Mouse (Mus musculus) heart, embryonic 11.5 days (tissue): ENCODE data around the gene Fermt3. TPM values are rescaled to one million over a fixed set of nuclear protein-coding genes. Genes with fewer than 3 reads are reported as not detected.

Experiments
- ATAC-seq: fragments of 200-750 bp; cut with Nextera tagmentation; replicated peaks from 2 replicates; pipeline ENCODE4 v1.8.0; 2017; ENCODE audit warnings: moderate library complexity; ENCODE audit not compliant: insufficient number of reproducible peaks, low FRiP score, low TSS enrichment
- H3K27ac ChIP-seq: fragments of 300-500 bp; sonication (generic); 2 replicates; pipeline ENCODE4 v1.5.1; 2014; ENCODE audit warnings: mild to moderate bottlenecking, low read depth, low read length
- H3K27me3 ChIP-seq: fragments of 300-500 bp; sonication (generic); 2 replicates; pipeline ENCODE4 v1.6.1; 2014; ENCODE audit warnings: mild to moderate bottlenecking, low read length, mixed read lengths; ENCODE audit not compliant: control insufficient read depth, insufficient read depth
- H3K36me3 ChIP-seq: fragments of 300-500 bp; sonication (generic); 2 replicates; pipeline ENCODE4 v1.6.1; 2014; ENCODE audit warnings: mild to moderate bottlenecking, low read length, moderate library complexity, mixed read lengths; ENCODE audit not compliant: control insufficient read depth, insufficient read depth
- H3K4me1 ChIP-seq: fragments of 300-500 bp; sonication (generic); 2 replicates; pipeline ENCODE4 v1.6.1; 2014; ENCODE audit warnings: low read length; ENCODE audit not compliant: control insufficient read depth, insufficient read depth
- H3K4me2 ChIP-seq: fragments of 300-500 bp; sonication (generic); 2 replicates; pipeline ENCODE4 v1.6.1; 2014; ENCODE audit warnings: mild to moderate bottlenecking, moderate library complexity
- H3K4me3 ChIP-seq: fragments of 300-500 bp; sonication (generic); 2 replicates; pipeline ENCODE4 v1.5.1; 2014; ENCODE audit warnings: low read depth, low read length
- H3K9ac ChIP-seq: fragments of 300-500 bp; sonication (generic); 2 replicates; pipeline ENCODE4 v1.6.1; 2014; ENCODE audit warnings: mild to moderate bottlenecking, low read depth, low read length, moderate library complexity
- H3K9me3 ChIP-seq: fragments of 300-500 bp; sonication (generic); replicated peaks from 2 replicates; pipeline ENCODE4 v1.6.1; 2016; ENCODE audit warnings: low read length; ENCODE audit not compliant: control insufficient read depth
- WGBS: fragments of 180-500 bp; shearing (Covaris S2); extraction: QIAGEN DNeasy Blood & Tissue Kit; methylation state at CpG from one replicate; pipeline ENCODE4 v1.1.7; 2014; ENCODE audit not compliant: insufficient replicate concordance; 5-methylcytosine and 5-hydroxymethylcytosine counted together
- polyA plus RNA-seq: library from polyadenylated mRNA; unstranded; fragments of >200 nt; fragmentation: Nextera tagmentation; extraction: Ambion mirVana; gene quantifications from 2 replicates; pipeline ENCODE4 v1.2.1, GENCODE M21; 2014

The Fermt3 gene
- polyA plus RNA-seq, 1 experiment from 2014 or later = 11.9 TPM

GRCm38 (mm10) chr19:6949951-6950350, 69.3 kb downstream of the Fermt3 start:
- H3K4me2 ChIP-seq = peak overlapping the region; percentile 94
- peaks cover 22% of the 10 kb centered on the region for H3K4me1 ChIP-seq
- H3K4me3 ChIP-seq = peak overlapping the region; percentile 70
- H3K9me3 ChIP-seq = no peaks in the 10 kb centered on the region
- peak overlapping the region; percentile 96; the same call in 1 of the 2 replicates for H3K27ac ChIP-seq
- H3K9ac ChIP-seq = peak overlapping the region; percentile 83; the same call in 1 of the 2 replicates
- no peak for ATAC-seq
- 0 out of 2 replicates have a peak, but pooled peaks cover 3% of the 10 kb centered on the region for H3K36me3 ChIP-seq
- no peaks in the 10 kb centered on the region for H3K27me3 ChIP-seq
- WGBS = 58% methylated on average over 5 of the region's 5 CpGs

GRCm38 (mm10) chr19:6949532-6949931, 69.7 kb downstream of the Fermt3 start:
- Histone ChIP-seq H3K9ac (0 out of 2 replicates have a peak overlapping the region, but pooled peaks have one; percentile 12), H3K36me3 (no peaks in the 10 kb centered on the region), H3K27me3 (no peaks in the 10 kb centered on the region), H3K4me2 (no peak overlapping the region), H3K4me3 (no peak overlapping the region), H3K27ac (no peak overlapping the region), H3K9me3 (no peaks in the 10 kb centered on the region), H3K4me1 (peaks cover 20% of the 10 kb centered on the region)
- WGBS = 85% methylated on average over 5 of the region's 5 CpGs
- ATAC-seq = no peak

Other genes with a start within 250 kb of the Fermt3 start
- gene Rps6ka4, start 178.8 kb downstream of the Fermt3 start, polyA plus RNA-seq = 11.1 and 11.7 TPM in 2 replicates
- 0.15 and 0.84 TPM in 2 replicates for gene Ccdc88b, start 161.3 kb downstream of the Fermt3 start, polyA plus RNA-seq
- gene Trmt112, start 109.8 kb downstream of the Fermt3 start, polyA plus RNA-seq = 91.5 and 97.8 TPM in 2 replicates
- gene Prdx5, start 109.4 kb downstream of the Fermt3 start, polyA plus RNA-seq = 143 and 150 TPM in 2 replicates
- 9.0 and 10.5 TPM in 2 replicates for gene Esrra, start 97.7 kb downstream of the Fermt3 start, polyA plus RNA-seq
- 1.9 and 3.9 TPM in 2 replicates for gene Catsperz, start 94.1 kb downstream of the Fermt3 start, polyA plus RNA-seq
- gene Kcnk4, start 85.0 kb downstream of the Fermt3 start, polyA plus RNA-seq = 0.17 and 0.46 TPM in 2 replicates
- 54.9 and 55.7 TPM in 2 replicates for gene Bad, start 77.6 kb downstream of the Fermt3 start, polyA plus RNA-seq
- 22.4 and 23.7 TPM in 2 replicates for gene Gpr137, start 77.0 kb downstream of the Fermt3 start, polyA plus RNA-seq
- gene Ppp1r14b, start 44.5 kb downstream of the Fermt3 start, polyA plus RNA-seq = 162 and 177 TPM in 2 replicates
- 17.2 and 20.1 TPM in 2 replicates for gene Plcb3, start 43.0 kb downstream of the Fermt3 start, polyA plus RNA-seq
- 84.5 and 88.4 TPM in 2 replicates for gene Fkbp2, start 39.0 kb downstream of the Fermt3 start, polyA plus RNA-seq
- 76.9 and 79.1 TPM in 2 replicates for gene Vegfb, start 31.8 kb downstream of the Fermt3 start, polyA plus RNA-seq
- 26.3 and 28.5 TPM in 2 replicates for gene Dnajc4, start 26.9 kb downstream of the Fermt3 start, polyA plus RNA-seq
- gene Nudt22, start 23.4 kb downstream of the Fermt3 start, polyA plus RNA-seq = 24.6 and 25.2 TPM in 2 replicates
- gene Trpt1, start 23.3 kb downstream of the Fermt3 start, polyA plus RNA-seq = 13.4 and 14.7 TPM in 2 replicates
- 266 and 283 TPM in 2 replicates for gene Stip1, start 20.5 kb upstream of the Fermt3 start, polyA plus RNA-seq
- 13.3 and 16.7 TPM in 2 replicates for gene Macrod1, start 37.3 kb upstream of the Fermt3 start, polyA plus RNA-seq
- gene Flrt1, start 86.3 kb upstream of the Fermt3 start, polyA plus RNA-seq = 0.79 and 0.97 TPM in 2 replicates
- gene Otub1, start 186.8 kb upstream of the Fermt3 start, polyA plus RNA-seq = 172 and 186 TPM in 2 replicates
- gene Cox8a, start 198.1 kb upstream of the Fermt3 start, polyA plus RNA-seq = 1,752 and 1,771 TPM in 2 replicates
- 62.1 and 68.6 TPM in 2 replicates for gene Naa40, start 221.7 kb upstream of the Fermt3 start, polyA plus RNA-seq
- 8.4 and 9.5 TPM in 2 replicates for gene Rcor2, start 247.9 kb upstream of the Fermt3 start, polyA plus RNA-seq